Mouse (Mus musculus): Measurements from ENCODE around the gene Aspdh.

DNA sequence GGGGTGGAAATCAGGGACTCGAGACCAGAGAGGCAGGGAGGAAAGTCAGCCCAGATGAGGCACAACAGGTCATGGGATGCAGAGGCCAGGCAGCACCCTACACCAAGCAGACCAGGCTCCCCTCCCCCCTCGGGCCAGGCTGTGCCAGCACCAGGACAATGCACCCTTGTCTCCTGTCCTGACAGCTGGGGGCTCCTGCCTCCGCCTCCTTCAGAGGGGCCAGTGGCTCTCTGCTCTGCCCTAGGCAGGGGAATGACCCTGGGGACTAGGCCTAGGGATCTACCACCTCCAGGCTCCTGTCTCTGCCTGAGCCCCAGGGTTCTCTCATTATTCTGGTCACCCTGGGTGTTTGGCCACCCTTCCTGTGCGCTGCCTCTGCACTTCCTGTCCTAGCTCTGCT lies 9.2 kb downstream of the Aspdh start:
- no peak for TF ChIP-seq POLR2A (IDR thresholded peaks at IDR 0.05; ENCODE audit: control insufficient read depth, low read depth, low read length)
- TF ChIP-seq CTCF (IDR thresholded peaks at IDR 0.05; ENCODE audit: control insufficient read depth, insufficient read depth, insufficient replicate concordance, low read depth, low read length): no peak

Data from testis, adult 2 months (tissue).